Mouse (Mus musculus): Measurements from ENCODE around the gene Gm13288.
"Not testable (repeated sequence)": the region's sequence is repeated elsewhere in the genome, so short reads cannot be mapped to it uniquely, and the experiment has no call there.

Gene Gm13288

DNA sequence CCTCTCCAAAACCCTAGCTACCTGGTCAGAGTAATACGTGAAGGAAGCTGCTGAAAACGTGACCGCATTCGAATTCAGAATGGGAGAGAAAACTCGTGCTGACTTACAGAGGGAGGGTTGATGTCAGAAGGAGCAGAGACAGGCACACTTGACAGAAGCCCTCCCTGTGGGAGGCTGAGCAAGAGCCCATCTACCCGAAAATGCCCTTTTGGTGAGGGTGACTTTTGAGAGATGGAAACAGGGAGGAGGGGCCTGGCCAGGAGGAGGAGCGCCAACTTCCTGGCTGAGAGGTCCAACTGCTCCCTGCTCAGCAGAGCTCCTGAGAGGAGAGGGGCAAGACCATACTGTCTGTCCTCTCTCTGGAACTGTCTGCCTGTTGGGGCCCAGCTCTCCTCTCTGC lies 6.0 kb upstream of the Gm13288 start, which contains the start of gene Gm13285:
TSS of gene Gm13285 (plus strand) at position 301 of the 400 bp plus-strand sequence.
- DNase-seq (ENCODE audit: low read depth, low spot score): not testable (repeated sequence)

- not testable (repeated sequence) for DNase-seq (ENCODE audit: low read depth, low spot score)
Observed at GRCm38 (mm10) chr4:88802954-88803353, 2.4 kb upstream of the Gm13288 start, which contains the start of gene Gm13287. Gene Gm13287, plus strand, starts transcription at chr4:88803254.

DNA sequence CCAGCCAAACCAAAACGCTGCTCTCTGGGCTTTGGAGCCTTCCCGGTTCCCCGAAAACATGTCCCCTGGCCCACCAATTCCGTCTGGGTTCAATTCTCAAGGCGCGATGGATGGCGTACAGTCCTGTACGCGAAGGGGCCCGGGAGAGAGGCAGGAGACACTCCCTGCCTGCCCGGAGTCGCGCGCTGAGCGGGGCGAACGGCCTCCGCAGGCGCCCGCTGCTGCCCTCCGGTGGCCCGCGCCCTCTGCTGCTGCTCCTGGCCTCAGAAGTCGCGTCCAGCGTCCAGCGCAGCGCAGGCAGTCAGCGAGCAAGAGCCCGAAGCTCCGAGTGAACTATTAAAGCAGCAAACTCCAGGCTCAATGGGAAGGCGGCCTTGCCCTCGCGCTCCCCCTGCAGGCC lies 430 bp downstream of the Gm13288 start:
- not testable (repeated sequence) for DNase-seq (ENCODE audit: low read depth, low spot score)

- no peak for DNase-seq (ENCODE audit: low read depth, low spot score)
Observed at GRCm38 (mm10) chr4:88815928-88816327, 10.6 kb downstream of the Gm13288 start, which contains the start of gene Ifna7. Gene Ifna7, plus strand, starts transcription at chr4:88816228.

GRCm38 (mm10) chr4:88819659-88820058 lies 14.3 kb downstream of the Gm13288 start, which contains the start of gene Ifna11:
Gene Ifna11, plus strand, starts transcription at chr4:88819959.
- no peak for DNase-seq (ENCODE audit: low read depth, low spot score)

- no peak for DNase-seq (ENCODE audit: low read depth, low spot score)
Observed at GRCm38 (mm10) chr4:88822995-88823394, 17.7 kb downstream of the Gm13288 start.

DNA sequence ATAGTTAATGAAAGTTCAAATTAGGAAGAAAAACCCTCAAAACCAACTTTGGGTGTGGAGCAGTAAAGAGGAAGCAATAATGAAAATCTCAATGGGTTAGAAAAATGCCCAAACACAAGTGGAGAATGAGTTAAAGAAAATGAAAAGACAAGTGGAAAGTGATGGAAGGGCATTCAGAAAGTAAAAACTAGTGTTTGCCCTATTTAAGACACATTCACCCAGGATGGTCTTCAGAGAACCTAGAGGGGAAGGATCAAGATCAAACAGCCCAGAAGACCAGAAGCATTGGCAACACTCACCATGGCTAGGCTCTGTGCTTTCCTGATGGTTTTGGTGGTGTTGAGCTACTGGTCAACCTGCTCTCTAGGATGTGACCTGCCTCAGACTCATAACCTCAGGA lies 21.8 kb downstream of the Gm13288 start, which contains the start of gene Ifna6:
TSS of gene Ifna6 (plus strand) at position 301 of the 400 bp plus-strand sequence.
- DNase-seq (ENCODE audit: low read depth, low spot score): not testable (repeated sequence)

GRCm38 (mm10) chr4:88830523-88830922 lies 25.2 kb downstream of the Gm13288 start:
- no peak for DNase-seq (ENCODE audit: low read depth, low spot score)

GRCm38 (mm10) chr4:88835225-88835624 lies 29.9 kb downstream of the Gm13288 start, which contains the start of gene Ifna5:
Gene Ifna5, plus strand, starts transcription at chr4:88835525.
- DNase-seq (ENCODE audit: low read depth, low spot score): not testable (repeated sequence)

DNA sequence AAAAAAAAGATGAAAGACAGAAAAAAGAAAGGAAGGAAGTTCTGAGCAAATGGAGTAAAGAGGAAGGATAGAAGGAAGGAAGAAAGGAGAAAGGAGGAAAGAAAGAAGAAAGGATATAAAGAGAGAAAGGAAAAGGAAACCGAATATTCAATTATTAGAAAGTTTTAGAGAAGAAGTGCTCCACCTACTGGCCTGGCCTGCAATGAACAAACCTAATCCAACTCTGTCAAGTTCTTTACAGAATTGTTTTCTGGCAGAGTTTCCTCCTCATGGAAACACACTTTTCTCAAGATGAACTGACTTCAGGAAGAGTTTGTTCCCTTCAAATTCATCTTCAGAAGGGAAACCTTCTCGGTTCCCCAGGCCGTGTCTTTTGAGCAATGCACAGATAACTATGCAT lies 33.5 kb downstream of the Gm13288 start:
- no peak for DNase-seq (ENCODE audit: low read depth, low spot score)

GRCm38 (mm10) chr4:88840058-88840457 lies 34.7 kb downstream of the Gm13288 start:
- no peak for DNase-seq (ENCODE audit: low read depth, low spot score)

- DNase-seq (ENCODE audit: low read depth, low spot score): no peak
Observed at GRCm38 (mm10) chr4:88841438-88841911, 36.1 kb downstream of the Gm13288 start, which contains the start of gene Ifna4. Gene Ifna4, plus strand, starts transcription at chr4:88841861.

GRCm38 (mm10) chr4:88845334-88845733 lies 40.0 kb downstream of the Gm13288 start:
- no peak for DNase-seq (ENCODE audit: low read depth, low spot score)

DNA sequence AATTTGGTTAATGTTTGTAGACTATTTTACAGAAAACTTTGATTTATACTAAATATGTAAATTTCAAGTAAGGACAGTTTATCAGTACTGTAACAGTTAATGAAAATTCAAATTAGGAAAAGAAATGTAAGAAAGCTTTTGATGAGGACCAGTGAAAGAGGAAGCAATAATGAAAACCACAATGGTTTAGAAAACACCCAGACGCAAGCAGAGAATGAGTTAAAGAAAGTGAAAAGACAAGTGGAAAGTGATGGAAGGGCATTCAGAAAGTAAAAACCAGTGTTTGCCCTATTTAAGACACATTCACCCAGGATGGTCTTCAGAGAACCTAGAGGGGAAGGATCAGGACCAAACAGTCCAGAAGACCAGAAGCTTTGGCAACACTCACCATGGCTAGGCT lies 44.4 kb downstream of the Gm13288 start, which contains the start of gene Ifna1:
TSS of gene Ifna1 (plus strand) at position 390 of the 400 bp plus-strand sequence.
- no peak for DNase-seq (ENCODE audit: low read depth, low spot score)

GRCm38 (mm10) chr4:88851026-88851763 lies 45.9 kb downstream of the Gm13288 start:
- DNase-seq (ENCODE audit: low read depth, low spot score): no peak
